Mouse (Mus musculus): ENCODE measurements around the gene Slc25a3. TPM values are rescaled to one million over a fixed set of nuclear protein-coding genes. Genes with fewer than 3 reads are reported as not detected.

Slc25a3 gene
- polyA plus RNA-seq (2014; fragmentation: Nextera tagmentation; extraction: Ambion mirVana): 421 and 443 TPM in 2 replicates

DNA sequence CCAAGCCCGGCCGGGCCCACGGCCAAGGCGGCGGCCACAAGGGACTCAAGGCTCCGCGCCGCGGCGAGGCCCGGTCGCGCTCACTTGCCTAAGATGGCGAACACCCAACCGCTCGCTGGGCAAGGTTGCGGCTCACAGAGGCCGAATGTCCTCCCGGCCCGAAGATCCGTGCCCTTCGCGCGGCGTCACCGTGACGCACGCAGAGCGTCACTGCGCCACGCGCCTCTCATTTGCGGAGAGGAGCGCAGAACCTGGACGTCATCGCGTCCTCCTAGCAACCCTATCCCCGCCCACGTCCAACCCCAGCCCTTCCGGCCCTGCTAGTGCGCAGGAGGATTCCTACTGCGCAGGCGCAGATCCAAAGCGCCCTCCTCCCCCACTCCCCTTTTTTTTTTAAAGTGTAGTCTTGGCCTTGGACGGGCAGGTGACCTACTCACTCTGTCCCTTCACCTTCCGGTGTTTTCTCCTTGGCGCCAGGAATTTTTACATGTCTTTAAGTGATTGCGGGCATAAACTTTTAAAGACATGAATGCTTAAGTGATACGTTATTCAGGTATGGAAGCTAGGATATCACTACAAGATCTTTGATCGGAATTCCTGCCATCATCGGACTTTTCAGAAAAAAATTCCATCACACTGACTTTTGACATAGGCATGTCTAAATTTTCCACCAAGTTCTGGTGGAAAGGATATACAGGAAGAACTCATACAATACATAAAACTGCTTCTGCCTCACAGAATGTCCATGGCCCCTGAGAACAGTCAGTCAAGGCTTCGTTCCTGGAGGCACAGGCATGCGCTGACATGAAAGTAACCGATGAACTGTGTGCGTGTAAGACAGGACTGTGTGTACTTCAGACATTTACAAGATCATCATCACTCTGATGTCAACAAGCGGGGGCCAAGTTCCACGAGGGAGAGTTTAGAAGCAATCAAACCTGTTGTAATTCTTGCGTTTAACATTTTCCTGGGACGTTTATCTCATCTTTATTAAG lies at the start of gene Slc25a3:
TSS of gene Slc25a3 (minus strand) at position 232 of the 995 bp plus-strand sequence.
- Histone ChIP-seq H3K36me3 (replicated peaks; ENCODE audit: control insufficient read depth, insufficient read depth, low read depth, low read length) (peaks cover 4% of the 10 kb centered on the region), H3K9ac (replicated peaks; ENCODE audit: low read length) (peak within 1 kb of the TSS; percentile 93), H3K4me3 (ENCODE audit: low read depth, low read length) (peak within 1 kb of the TSS; percentile 97), H3K27ac (replicated peaks; ENCODE audit: low read depth, low read length) (peak within 1 kb of the TSS; percentile 59; the same call in 1 of the 2 replicates), H3K27me3 (ENCODE audit: control insufficient read depth, insufficient read depth, low read length) (no peaks in the 10 kb centered on the region), H3K4me1 (ENCODE audit: control insufficient read depth, insufficient read depth, low read length) (no peaks in the 10 kb centered on the region), H3K4me2 (ENCODE audit: low read depth, low read length) (peak within 1 kb of the TSS; percentile 64), H3K9me3 (replicated peaks; ENCODE audit: control insufficient read depth, low read length) (no peaks in the 10 kb centered on the region)
- WGBS: 14% methylated on average over 56 of the region's 59 CpGs
- DNase-seq (ENCODE audit: low spot score): peak; percentile 99
- peak; percentile 98 for ATAC-seq (replicated peaks; ENCODE audit: insufficient number of reproducible peaks, low FRiP score, low TSS enrichment, low read depth)

DNA sequence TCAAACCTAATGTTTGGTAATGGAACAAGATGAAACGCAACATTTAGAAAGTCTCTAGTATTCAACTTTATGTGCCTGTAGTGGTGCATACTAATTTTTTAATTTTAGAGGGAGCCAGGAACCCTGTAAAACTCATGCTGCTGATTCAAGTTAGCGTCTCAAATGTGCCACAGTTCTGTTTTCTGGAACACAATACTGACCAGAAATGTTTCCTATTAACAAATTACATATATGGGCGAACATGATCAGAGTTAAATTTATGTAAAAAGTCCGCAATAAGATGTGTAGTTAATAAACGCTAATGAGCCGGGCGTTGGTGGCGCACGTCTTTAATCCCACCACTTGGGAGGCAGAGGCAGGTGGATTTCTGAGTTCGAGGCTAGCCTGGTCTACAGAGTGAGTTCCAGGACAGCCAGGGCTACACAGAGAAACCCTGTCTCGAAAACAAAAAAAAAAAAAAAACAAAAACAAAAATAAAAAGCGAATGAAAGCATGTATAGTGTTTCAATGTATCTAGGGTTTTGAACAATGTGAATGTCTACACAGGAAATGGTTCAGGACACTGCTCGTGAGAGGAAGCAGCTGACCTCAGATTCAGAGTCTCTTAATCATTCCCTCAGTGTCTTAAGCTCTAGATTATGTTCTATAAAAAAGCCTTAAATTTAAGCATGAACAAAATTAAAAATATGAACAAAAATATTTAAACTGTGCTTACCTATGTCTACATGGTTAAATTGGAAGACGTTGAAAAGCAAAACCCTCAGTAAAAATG lies 48.7 kb upstream of the Slc25a3 start:
- peak overlapping the region; percentile 97 for H3K4me3 ChIP-seq (ENCODE audit: low read depth, low read length)
- H3K4me2 ChIP-seq (ENCODE audit: low read depth, low read length): peak overlapping the region; percentile 69
- WGBS: 85% methylated on average over 14 of the region's 14 CpGs
- H3K9me3 ChIP-seq (replicated peaks; ENCODE audit: control insufficient read depth, low read length): no peaks in the 10 kb centered on the region
- DNase-seq (ENCODE audit: low spot score): peak; percentile 13
- no peaks in the 10 kb centered on the region for H3K36me3 ChIP-seq (replicated peaks; ENCODE audit: control insufficient read depth, insufficient read depth, low read depth, low read length)
- H3K27ac ChIP-seq (replicated peaks; ENCODE audit: low read depth, low read length): peak overlapping the region; percentile 99
- H3K27me3 ChIP-seq (ENCODE audit: control insufficient read depth, insufficient read depth, low read length): no peaks in the 10 kb centered on the region
- H3K9ac ChIP-seq (replicated peaks; ENCODE audit: low read length): peak overlapping the region; percentile 100
- H3K4me1 ChIP-seq (ENCODE audit: control insufficient read depth, insufficient read depth, low read length): no peaks in the 10 kb centered on the region
- ATAC-seq (replicated peaks; ENCODE audit: insufficient number of reproducible peaks, low FRiP score, low TSS enrichment, low read depth): no peak

DNA sequence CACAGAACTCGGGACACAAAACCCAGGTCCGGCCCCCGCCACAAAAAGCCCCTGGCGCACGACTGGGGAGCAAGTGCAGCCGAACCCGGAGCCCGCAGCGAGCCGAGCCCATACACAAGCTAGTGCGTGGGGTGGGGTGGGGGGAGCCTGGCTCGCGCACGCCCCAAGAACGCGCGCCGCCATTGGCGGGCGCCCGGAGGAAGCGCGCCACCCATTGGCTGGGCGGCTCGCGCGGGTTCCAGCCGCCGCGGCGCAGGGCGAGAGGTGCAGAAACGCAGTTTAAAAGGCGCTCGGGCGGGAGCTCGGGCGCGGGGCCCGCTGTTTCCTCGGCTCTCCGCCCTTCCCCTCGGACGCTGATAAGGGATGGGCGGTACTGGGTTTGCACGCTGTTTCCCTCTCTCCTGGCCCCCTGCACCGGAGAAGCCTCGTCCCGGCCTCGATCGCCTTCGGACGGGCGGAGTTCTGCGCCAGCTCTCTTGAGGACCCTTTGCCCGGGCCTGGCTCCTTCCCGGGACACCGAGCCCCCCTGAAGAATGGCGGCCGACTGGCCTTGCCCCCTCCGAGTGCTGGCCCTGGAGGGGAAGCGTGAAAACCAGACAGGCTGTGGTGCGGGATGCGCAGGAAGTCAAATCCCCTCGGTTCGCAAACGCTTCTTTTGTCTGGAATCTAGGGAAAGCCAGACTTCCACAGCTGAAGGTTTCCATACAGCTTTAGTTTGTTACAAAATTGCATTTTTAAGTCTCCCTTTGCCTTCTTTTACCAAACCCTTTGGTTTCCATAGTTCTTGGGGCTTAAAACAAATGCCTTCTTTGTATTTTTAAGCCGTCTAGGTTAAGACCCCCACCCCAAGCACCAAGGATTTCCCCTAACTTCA lies 47.8 kb upstream of the Slc25a3 start:
- Histone ChIP-seq H3K9me3 (replicated peaks; ENCODE audit: control insufficient read depth, low read length) (no peaks in the 10 kb centered on the region), H3K27me3 (ENCODE audit: control insufficient read depth, insufficient read depth, low read length) (no peaks in the 10 kb centered on the region), H3K4me1 (ENCODE audit: control insufficient read depth, insufficient read depth, low read length) (no peaks in the 10 kb centered on the region), H3K4me2 (ENCODE audit: low read depth, low read length) (peak overlapping the region; percentile 69), H3K36me3 (replicated peaks; ENCODE audit: control insufficient read depth, insufficient read depth, low read depth, low read length) (no peaks in the 10 kb centered on the region), H3K4me3 (ENCODE audit: low read depth, low read length) (peak overlapping the region; percentile 97), H3K9ac (replicated peaks; ENCODE audit: low read length) (peak overlapping the region; percentile 100), H3K27ac (replicated peaks; ENCODE audit: low read depth, low read length) (peak overlapping the region; percentile 99)
- ATAC-seq (replicated peaks; ENCODE audit: insufficient number of reproducible peaks, low FRiP score, low TSS enrichment, low read depth) (peak; percentile 93), DNase-seq (ENCODE audit: low spot score) (peak; percentile 95)
- under 1% methylated on average over 65 of the region's 68 CpGs for WGBS

DNA sequence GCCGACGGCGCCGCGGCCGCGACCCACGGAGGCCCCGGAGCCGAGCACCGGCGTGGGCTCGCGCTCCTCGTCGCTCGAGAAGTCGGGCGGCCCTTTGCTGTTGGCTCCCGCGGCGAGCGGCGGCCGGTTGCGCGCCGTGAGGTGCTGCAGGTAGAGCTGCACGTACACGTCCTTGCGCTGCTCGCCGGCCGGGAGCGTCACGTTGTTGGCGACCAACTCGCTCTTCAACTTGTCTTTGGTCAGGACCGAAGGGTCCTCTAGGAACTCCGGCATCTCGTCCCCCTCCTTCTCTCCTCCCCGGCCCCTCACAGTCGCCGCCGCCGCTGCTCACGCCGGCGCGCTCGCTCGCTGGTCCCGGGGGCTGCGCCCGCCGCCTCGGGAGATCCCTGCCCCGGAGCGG lies 47.2 kb upstream of the Slc25a3 start:
- Histone ChIP-seq H3K4me2 (ENCODE audit: low read depth, low read length) (peak overlapping the region; percentile 35), H3K9me3 (replicated peaks; ENCODE audit: control insufficient read depth, low read length) (no peaks in the 10 kb centered on the region), H3K36me3 (replicated peaks; ENCODE audit: control insufficient read depth, insufficient read depth, low read depth, low read length) (no peaks in the 10 kb centered on the region), H3K4me3 (ENCODE audit: low read depth, low read length) (peak overlapping the region; percentile 97), H3K9ac (replicated peaks; ENCODE audit: low read length) (peak overlapping the region; percentile 100), H3K27ac (replicated peaks; ENCODE audit: low read depth, low read length) (peak overlapping the region; percentile 99), H3K4me1 (ENCODE audit: control insufficient read depth, insufficient read depth, low read length) (no peaks in the 10 kb centered on the region), H3K27me3 (ENCODE audit: control insufficient read depth, insufficient read depth, low read length) (no peaks in the 10 kb centered on the region)
- peak; percentile 51 for DNase-seq (ENCODE audit: low spot score)
- under 1% methylated on average over 42 of the region's 59 CpGs for WGBS
- peak; percentile 63 for ATAC-seq (replicated peaks; ENCODE audit: insufficient number of reproducible peaks, low FRiP score, low TSS enrichment, low read depth)

GRCm38 (mm10) chr10:91170143-91170941 lies 46.5 kb upstream of the Slc25a3 start:
- H3K4me3 ChIP-seq (ENCODE audit: low read depth, low read length): peak overlapping the region; percentile 97
- no peaks in the 10 kb centered on the region for H3K9me3 ChIP-seq (replicated peaks; ENCODE audit: control insufficient read depth, low read length)
- H3K4me1 ChIP-seq (ENCODE audit: control insufficient read depth, insufficient read depth, low read length): no peaks in the 10 kb centered on the region
- H3K4me2 ChIP-seq (ENCODE audit: low read depth, low read length): peak overlapping the region; percentile 58
- H3K9ac ChIP-seq (replicated peaks; ENCODE audit: low read length): peak overlapping the region; percentile 100
- ATAC-seq (replicated peaks; ENCODE audit: insufficient number of reproducible peaks, low FRiP score, low TSS enrichment, low read depth) (peak; percentile 61), DNase-seq (ENCODE audit: low spot score) (peak; percentile 95)
- H3K36me3 ChIP-seq (replicated peaks; ENCODE audit: control insufficient read depth, insufficient read depth, low read depth, low read length): no peaks in the 10 kb centered on the region
- no peaks in the 10 kb centered on the region for H3K27me3 ChIP-seq (ENCODE audit: control insufficient read depth, insufficient read depth, low read length)
- under 1% methylated on average over 40 of the region's 50 CpGs for WGBS
- H3K27ac ChIP-seq (replicated peaks; ENCODE audit: low read depth, low read length): peak overlapping the region; percentile 99

DNA sequence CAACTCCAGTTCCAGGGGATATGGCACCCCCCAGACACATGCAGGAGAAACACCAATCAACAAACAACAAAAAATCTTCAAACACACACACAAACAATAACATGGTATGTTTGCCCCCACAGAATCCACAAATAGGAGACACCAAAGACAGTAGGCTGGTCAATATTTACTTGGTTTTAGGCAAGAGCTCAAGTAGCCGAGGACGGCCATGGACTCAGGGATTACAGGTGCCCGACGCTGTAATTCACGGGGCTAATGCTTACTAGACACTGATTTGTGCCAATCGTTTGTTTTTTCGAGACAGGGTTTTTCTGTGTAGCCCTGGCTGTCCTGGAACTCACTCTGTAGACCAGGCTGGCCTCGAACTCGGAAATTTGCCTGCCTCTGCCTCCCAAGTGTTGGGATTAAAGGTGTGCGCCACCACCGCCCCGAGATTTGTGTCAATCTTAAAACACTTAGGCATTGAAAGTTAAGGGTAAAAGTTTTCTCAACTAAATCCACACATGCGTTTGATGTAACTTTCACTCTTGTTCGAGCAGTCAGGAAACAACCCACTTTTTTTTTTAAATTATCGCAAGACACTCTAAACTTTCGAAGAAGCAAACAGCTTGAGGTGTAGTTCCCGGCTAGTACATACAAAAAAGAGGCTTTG lies 45.7 kb upstream of the Slc25a3 start:
- Histone ChIP-seq H3K9me3 (replicated peaks; ENCODE audit: control insufficient read depth, low read length) (no peaks in the 10 kb centered on the region), H3K9ac (replicated peaks; ENCODE audit: low read length) (peak overlapping the region; percentile 100), H3K4me1 (ENCODE audit: control insufficient read depth, insufficient read depth, low read length) (no peaks in the 10 kb centered on the region), H3K36me3 (replicated peaks; ENCODE audit: control insufficient read depth, insufficient read depth, low read depth, low read length) (no peaks in the 10 kb centered on the region), H3K27me3 (ENCODE audit: control insufficient read depth, insufficient read depth, low read length) (no peaks in the 10 kb centered on the region), H3K4me2 (ENCODE audit: low read depth, low read length) (peak overlapping the region; percentile 58), H3K4me3 (ENCODE audit: low read depth, low read length) (peak overlapping the region; percentile 97), H3K27ac (replicated peaks; ENCODE audit: low read depth, low read length) (no peak overlapping the region)
- no peak for ATAC-seq (replicated peaks; ENCODE audit: insufficient number of reproducible peaks, low FRiP score, low TSS enrichment, low read depth)
- 44% methylated on average over 17 of the region's 17 CpGs for WGBS
- DNase-seq (ENCODE audit: low spot score): no peak

Measured in embryonic facial prominence, embryonic 11.5 days (tissue).